Mouse (Mus musculus) right cerebral cortex, postnatal 4 days (tissue): ENCODE measurements around the gene Rps3.
A peak's percentile ranks its signal among the peaks of the same experiment; 100 is the strongest.

Experiments
- DNase-seq: peaks from one replicate; pipeline ENCODE4 v3.0.0-alpha.2; 2022

Gene Rps3

DNA sequence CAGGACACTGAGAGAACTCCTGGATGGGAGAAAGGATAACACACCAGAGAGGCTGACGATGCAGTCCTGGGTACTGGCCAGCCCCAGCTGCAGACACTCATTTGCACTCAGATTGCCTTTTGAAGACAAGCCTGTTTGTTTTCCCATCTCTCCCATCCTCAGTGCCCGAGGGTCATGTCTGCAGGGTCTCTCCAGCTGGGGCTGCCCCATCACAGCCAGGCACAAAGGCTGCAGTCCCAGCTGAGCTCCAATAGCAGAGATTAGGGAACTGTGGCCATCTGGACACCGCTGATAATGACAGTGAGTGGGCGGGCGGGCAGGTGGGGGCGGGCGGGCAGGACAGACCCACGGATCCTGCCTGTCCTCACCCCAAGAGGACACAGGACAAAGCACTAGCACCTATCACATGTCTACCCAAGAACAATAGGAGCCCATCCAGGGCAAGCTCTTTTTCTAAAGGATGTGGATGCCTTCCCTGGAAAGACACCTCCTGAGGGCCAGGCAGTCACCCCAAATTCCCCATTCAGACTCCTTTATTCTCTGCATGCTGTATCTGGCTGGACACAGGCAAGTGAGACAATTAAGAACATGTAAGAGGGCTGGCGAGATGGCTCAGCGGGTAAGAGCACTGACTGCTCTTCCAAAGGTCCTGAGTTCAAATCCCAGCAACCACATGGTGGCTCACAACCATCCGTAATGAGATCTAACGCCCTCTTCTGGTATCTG lies 8.5 kb downstream of the Rps3 start:
- no peak for DNase-seq

DNA sequence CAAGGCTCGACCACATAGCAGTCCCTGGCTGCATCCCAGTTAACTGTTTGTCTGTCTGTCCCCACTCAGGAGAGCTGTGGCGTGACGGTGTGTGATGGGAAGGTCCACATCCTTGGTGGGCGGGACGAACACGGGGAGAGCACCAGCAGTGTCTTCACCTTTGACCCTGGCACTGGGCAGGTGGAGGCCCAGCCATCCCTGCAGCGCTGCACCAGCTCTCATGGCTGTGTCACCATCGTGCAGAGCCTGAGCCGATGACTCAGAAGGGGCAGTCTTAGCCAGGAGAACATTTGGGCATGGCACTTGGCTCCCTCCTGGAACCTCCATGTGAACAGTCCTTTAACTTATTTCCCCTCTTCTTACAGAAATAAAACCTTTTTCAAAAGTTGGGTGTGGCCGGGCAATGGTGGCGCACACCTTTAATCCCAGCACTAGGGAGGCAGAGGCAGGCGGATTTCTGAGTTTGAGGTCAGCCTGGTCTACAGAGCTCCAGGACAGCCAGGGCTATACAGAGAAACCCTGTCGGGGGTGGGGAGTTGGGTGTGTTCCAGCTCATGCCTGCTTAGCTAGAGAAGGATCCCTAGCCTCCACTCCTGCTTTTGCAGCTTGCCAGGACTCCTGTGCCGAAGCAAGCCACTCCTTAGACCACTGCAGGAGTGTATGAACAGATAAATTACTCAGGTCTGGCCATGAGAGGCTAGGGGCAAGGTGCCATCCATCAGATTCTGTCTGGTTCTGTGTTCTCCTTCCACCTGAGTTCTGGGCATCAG lies 9.7 kb downstream of the Rps3 start:
- DNase-seq: no peak

DNA sequence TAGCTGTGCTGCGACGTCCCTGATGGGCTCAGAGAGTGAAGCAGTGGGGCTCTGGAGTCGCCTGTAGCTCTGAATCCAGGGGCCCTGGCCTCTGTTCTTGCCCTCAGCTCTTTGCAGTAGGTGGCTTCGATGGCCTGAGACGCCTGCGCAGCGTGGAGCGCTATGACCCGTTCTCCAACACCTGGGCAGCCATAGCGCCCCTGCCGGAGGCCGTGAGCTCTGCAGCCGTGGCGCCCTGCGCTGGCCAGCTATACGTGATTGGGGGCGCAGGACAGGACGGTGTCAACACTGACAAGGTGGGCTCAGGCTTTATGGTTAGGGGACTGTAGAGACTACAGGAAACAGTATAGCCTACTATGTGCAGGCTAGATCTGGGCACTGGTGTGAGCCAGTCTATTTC lies 12.0 kb downstream of the Rps3 start:
- DNase-seq: no peak

DNA sequence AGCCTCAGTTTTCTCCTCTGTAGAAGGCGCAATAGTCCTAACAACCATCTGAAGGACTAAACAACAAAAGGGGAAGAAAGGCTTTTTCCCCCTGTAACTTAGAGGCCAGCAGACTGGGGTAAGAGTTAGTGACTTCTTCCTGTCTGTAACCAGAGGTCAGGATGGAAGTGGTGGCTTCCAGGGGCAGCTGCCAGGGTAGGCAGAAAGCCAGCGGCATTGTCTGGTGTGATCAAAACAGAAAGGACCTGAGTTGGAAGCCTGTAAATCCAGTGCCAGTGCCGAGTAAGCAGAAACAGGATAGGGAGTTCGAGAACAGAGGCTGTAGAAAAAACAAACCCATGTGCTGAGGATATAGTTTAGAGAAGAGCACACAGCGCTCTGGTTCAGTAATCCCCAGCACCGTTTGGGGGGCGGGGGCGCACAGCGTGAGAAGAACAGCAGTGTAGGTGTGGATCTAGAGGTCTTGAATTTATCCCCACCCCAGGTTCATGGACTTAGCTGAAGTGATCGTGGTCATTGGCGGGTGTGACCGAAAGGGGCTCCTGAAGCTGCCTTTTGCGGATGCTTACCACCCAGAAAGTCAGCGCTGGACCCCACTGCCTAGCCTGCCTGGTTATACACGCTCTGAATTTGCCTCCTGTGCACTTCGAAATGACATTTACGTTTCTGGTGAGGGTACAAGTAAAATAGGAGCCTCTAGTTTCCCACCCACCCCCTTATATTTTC lies 13.7 kb downstream of the Rps3 start:
- DNase-seq: no peak

DNA sequence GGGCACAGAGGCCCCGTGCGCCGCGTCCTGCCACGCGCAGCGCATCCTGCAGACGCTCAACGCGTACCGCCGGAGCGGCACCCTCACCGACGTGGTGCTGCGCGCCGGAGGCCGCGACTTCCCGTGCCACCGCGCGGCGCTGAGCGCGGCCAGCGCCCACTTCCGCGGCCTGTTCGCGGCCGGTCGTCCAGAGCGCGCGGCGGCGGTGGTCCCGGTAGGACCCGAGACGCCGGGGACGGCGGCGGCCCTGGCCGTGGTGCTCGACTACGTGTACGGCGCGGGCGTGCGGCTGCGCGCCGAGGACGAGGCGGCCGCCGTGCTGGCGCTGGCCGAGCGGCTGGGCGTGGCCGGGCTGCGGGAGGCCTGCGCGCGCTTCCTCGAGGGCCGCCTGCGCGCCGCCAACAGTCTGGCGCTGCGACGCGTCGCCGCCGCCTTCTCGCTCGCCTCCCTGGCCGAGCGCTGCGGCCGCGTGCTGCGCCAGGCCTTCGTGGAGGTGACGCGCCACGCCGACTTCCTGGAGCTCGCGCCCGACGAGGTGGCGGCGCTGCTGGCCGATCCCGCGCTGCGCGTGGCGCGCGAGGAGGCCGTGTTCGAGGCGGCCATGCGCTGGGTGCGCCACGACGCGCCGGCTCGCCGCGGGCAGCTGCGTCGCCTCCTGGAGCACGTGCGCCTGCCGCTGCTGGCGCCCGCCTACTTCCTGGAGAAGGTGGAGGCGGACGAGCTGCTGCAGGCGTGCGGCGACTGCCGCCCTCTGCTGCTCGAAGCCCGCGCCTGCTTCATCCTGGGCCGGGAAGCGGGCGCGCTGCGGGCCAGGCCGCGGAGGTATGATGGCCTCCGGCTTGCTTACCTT lies 15.0 kb downstream of the Rps3 start:
- DNase-seq: peak; percentile 77

DNA sequence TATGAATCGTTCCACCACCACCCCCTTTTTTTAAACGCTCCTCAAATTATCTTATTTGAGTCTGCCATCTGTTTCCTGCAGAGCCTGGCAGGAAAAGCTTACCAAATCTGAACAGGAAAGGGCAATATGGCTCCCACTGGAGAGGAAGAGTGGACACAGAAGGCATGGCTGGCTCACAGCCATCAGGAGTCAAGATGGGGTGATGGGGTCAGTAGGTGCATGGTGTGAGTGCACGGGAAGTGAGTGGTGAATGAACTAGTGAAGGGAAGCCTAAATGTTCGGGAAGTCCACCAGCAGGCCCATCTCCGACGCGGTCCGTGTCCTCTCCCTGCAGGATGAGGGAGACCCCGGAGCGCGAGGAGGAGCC lies 15.6 kb downstream of the Rps3 start:
- DNase-seq: peak; percentile 45

DNA sequence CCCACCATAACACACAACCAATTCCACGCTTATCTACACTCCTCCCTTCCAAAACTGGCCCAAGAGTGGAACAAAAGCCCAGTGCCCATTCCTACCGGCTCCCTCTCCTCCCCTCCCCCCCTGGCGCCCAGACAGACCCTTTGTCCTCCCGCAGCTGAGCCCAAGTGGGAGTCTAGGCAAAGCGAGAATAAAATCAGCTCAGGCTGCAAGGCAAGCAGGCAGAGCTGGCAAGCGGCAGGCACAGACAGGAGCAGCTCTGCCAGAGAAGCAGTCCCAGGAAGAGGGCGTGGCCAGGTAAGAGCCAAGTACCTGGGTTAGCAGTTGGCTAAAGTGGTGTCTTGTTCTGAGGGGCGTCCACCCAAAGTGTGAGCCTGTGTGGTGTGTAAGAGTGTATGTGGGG lies 17.7 kb downstream of the Rps3 start, which contains the start of gene Klhl35:
Klhl35 (plus strand) TSS at position 194 of the 400 bp plus-strand sequence.
- peak; percentile 65 for DNase-seq

DNA sequence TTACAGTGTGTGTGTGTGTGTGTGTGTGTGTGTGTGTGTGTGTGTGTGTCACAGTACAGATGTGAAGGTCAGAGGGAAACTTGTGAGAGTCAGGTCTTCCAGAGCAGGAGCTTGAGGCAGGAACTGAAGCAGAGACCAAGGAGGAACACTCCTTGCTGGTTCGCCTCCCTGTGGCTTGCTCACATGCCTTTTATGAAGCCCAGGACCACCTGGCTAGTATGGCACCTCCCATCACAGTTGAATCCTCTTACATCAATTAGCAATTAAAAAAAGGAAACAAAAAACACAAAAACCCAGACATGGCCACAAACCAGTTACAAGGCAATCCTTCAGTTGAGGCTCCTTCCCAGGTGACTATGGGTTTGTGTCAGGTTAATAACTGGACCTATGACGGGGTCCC lies 20.4 kb downstream of the Rps3 start:
- DNase-seq: no peak

DNA sequence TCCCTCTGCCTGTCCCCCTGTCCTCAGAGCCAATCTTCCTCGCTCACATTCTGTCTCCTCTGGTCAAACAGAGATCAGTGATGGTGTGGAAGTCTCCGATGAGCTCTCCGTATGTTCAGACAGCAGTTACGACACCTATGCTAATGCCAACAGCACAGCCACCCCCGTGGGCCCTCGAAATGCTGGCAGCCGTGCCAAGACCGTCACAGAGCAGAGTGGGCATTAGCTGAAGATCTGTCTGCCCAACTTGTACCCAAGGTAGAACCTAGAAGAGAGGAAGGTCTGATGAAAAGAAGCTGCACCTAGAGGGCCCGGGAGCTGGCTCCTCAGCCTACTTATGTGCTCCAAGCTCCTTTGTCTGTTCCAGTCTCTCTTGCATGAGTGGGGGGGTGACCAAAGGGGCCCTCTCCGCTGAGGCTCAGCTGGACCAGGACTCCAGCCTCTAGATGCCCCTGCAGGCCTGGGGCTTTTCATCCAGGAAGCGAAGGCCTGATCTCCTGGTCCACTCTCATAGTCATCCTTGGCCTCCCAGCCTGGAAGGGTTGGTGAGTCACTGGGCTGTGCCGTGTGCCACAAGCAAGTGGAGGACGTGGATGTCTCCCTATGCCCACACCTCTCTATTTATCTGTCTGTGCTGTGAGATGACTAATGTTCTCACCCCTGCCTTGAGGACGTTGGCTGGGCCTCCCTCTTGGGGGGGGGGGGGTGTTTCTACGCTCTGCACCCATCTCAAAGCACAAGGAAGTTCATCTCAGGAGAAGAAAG lies 23.5 kb downstream of the Rps3 start:
- DNase-seq: no peak

DNA sequence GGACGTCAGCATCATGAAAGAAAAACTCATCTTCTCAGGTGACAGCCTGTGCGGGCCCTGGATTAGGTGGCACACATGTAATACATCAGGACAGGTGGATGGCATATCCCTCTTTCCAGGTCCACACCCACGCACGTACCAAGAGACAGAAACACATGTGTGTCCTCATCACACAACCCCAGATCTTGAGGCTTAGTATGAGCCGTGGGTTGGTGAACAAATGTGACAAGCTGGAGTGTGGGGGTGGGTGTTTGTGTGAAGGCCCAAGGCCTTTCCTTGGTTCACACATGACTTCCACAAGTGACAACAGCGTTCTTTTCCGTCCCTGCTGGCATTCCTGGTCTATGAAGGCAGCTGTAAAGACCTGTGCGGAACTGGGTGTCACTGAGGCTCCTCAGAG lies 24.7 kb downstream of the Rps3 start:
- no peak for DNase-seq

DNA sequence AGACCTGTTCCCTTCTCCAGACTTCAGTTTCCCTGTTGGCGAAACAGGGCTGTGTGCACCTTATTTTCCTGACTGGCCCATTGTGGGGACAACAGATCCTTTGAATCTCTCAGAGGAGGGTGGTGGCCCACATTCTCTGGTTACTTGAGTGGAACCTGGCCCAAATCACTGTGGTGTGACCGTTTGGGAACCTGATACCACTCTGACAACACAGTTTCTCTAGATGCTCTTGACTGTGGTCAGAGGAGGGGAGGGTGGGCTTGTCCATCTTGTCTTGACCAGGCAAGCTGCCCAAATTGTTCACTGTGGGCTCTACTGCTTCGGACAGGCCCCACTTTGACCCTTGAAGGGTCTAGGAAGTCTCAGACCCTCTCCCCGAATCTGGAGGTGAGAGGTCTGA lies 29.5 kb downstream of the Rps3 start:
- no peak for DNase-seq

DNA sequence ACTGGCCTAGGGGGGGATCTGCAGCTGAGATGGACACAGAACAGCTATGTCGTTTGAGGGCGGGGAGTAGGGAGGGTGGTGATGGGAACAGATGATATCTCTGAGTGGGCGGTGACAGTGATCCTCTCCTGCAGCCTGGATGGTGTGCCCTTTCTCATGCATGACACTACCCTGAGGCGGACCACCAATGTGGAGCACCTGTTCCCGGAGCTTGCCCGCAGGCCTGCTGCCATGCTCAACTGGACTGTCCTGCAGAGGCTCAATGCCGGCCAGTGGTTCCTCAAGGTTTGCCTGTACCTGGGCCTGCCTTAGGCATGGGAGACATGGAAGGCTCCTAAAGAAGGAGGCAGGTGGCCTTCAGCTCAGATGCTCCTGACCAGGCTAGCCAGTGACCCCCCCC lies 30.7 kb downstream of the Rps3 start:
- DNase-seq: no peak

DNA sequence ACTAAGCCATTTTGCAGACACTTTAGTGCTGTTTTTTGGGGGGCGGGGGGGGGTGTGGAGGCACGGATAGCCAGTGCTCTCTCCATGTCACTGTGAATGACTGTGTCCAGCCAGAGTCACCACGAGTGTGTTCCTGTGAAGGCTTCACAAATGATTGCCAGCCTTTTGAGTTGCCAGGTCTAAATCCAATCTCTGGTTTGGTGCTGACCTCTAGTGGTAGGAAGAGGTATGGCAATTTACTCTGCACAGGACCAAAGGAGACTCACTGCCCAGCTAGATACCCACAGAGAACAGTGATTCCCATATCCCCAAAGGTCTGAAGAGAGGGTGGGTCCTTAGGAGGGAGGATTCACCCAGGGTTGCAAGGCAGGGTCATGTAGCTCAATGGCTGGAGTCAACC lies 32.8 kb downstream of the Rps3 start:
- DNase-seq: peak; percentile 40

DNA sequence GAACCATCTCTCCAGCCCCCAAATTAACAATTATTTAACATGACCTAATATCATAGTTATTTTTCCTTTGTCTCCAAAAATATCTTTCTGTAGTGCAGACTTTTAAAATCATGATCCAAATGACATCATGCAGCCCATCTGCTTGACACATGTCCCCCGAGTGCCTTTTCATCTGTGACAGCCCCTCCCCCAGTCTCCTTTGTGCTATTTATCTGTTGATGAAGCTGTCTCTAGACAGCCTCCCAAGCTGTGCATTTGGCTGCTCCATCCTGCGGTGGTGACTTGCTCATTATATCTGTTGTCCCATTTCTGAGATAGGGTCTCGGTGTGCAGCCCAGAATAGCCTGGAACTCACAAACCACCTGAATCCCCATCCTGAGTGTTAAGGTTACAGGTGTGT lies 33.8 kb downstream of the Rps3 start:
- no peak for DNase-seq

DNA sequence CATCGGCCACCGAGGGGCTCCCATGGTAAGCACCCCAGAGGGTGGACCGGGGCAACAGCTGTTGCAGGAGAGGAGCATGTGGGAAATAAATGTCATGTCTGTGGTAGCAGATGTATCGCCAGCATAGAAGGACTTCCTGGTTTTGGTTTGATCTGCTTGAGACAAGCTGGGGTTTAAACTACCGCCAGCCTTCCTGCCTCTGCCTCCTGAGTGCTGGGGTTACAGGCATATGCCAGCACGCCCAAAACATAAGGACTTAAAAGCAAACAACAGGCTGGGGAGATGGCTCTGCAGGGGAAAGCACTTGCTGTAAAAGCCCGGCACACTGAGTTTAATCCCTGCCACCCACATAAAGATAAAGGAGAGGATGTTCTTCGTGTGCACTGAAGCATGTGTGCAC lies 34.5 kb downstream of the Rps3 start:
- DNase-seq: no peak

DNA sequence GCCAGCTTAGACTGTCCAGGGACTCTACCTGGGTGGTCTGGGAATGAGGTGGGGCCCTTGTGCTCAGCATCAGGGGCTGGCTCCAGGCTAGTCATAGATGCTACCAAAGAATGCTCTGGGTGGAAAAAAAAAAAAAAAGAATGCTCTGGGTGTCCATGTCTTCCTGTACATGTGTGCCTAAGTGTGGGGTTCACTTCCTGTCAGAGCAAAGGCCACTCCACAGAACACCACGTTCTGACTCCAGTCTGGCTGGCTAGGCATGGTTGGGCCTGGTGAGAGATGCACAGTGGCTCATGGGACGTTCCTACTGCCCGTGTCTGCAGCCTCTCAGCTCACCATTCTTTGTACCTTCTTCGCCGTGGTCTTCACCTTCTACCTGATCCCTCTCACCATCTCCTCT lies 34.9 kb downstream of the Rps3 start:
- no peak for DNase-seq

DNA sequence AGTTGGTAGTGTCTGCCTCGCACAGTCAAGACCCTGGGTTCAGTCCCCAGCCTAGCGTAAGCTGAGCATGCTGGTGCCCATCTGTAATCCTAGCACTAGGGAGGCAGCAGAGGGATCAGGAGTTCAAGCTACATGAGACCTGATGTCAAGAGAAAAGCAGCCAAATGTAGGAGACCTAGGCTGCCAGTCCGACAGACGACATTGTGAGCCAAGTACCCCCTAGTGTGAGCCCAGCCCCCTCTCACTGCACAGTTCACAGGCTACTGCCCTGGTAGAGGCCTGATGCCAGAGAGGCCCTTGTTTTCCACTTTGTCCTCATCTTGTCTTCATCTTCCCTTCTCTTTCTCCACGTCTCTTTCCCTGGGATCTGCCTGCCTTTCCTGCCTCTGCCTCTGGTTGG lies 36.2 kb downstream of the Rps3 start:
- DNase-seq: no peak

DNA sequence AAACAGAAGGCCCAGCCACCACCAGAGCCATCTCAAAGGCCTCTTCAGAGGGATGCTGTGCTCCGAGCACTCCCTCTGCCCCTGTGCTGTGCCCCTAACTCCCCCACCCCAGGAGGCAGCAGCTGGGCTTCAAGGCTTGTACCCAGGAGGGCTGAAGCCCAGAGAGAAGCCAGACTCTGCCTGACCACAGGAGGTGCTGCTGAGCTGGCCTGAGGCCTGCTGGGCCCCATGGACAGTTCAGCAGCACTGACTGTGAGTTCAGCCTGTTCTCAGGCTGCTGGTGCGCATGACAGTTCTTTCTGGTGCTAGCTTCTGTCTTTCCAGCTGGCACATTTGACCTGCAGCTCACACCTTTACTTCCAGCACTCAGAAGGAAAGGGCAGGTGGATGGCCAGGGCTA lies 37.7 kb downstream of the Rps3 start:
- no peak for DNase-seq

DNA sequence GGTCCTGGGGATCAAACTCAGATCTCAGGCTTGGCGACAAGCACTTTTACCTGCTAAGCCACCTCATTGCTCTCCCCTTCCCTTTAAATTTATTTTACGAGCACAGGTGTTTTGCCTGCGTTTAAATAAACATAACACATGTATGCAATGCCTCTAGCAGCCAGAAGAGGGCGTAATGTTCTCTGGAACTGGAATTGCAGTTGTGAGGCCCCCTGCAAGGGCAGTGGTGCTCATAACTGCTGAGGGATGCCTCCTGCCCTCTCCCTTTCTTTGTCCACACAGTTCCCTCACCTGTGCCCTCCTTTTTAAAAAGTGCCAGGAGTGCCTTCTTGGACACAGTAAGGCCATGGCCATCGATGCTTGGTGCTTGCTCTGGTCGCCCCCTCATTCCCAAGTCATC lies 39.5 kb downstream of the Rps3 start:
- no peak for DNase-seq

DNA sequence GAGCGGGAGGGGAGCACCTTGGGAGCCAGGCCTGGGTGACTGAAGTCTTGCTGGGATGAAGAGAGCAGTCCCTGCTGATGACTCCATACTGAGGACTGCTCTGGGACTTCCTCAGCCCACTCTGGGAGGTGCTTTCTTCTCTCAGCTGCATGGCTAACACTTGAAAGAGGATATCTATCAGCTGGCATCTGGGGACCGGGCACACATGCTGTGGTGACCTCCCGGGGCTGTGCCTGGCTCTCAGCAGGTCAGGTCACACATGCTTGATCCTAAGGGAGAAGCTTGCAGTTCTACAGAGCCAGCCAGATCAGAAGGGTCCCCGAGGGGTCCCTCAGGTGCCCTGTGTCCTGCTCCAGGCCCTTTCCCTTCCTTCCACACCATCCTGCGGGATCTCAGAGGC lies 40.4 kb downstream of the Rps3 start:
- DNase-seq: no peak

DNA sequence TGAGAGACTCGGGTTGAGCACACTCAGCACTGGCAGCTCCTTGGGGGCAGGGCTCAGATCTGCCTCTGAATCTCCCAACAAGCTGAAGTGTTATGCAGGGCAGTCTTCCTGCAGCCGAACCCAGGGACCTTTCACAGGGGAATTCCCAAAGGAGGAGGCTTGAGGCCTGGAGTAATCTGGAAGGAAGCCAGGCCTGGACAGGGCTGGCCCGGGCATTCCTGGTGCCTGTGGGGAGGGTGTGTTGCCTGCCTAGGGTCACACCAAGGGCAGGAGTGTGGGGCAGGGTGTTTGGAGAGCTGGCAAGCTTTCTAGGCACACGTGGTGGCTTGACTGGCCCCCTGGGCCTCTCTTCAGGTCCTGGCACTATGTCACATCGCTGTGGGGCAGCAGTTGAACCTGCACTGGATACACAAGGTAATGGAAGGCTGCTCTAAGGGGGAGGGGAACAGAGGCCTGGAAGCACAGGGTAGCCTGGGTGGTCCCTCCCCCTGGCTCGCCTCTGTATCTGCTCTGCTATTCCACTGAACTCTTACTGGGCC lies 41.9 kb downstream of the Rps3 start:
- no peak for DNase-seq

DNA sequence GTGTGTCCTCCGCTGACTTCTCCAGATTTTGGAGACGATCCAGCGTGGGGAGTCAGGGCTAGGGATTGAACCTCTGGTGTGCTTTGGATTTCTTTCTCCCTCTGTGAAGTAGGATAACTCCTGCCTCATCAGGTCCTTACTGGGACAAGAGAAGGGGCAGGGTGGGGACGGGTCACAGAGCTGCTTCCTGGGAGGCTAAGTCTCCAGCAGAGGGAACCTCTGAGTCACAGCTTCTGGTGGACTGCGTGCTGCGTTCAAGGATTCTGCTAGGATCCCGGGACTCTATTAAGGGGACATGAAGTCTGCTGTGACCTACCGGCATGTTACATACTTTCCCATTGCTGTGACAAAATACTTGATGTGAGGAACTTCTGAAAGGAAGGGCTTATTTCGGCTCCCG lies 44.7 kb downstream of the Rps3 start:
- DNase-seq: no peak
